Mouse (Mus musculus): ENCODE data around the gene St6galnac1.

St6galnac1 gene

DNA sequence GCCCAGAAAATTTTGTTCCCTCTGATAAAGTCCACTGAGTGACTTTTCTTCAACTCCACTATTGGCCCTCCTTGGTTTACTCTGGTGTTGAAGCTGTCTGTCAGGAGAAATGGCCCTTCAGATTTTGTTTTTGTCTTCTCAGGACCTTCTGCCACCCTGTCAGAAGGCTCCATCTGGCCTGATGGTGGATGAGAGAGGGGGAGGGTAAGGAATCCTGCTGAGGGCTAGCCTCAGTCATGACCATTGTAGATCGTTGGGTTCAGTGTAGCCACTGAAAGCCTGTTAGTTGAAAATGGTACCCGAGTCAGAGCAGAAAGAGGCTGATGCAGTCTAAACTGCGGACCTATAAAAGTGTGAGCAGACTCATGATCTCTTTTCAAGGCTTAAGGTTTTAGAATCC lies 49.2 kb downstream of the St6galnac1 start:
- no peak for DNase-seq (ENCODE audit: low spot score in 2 of 2)

DNA sequence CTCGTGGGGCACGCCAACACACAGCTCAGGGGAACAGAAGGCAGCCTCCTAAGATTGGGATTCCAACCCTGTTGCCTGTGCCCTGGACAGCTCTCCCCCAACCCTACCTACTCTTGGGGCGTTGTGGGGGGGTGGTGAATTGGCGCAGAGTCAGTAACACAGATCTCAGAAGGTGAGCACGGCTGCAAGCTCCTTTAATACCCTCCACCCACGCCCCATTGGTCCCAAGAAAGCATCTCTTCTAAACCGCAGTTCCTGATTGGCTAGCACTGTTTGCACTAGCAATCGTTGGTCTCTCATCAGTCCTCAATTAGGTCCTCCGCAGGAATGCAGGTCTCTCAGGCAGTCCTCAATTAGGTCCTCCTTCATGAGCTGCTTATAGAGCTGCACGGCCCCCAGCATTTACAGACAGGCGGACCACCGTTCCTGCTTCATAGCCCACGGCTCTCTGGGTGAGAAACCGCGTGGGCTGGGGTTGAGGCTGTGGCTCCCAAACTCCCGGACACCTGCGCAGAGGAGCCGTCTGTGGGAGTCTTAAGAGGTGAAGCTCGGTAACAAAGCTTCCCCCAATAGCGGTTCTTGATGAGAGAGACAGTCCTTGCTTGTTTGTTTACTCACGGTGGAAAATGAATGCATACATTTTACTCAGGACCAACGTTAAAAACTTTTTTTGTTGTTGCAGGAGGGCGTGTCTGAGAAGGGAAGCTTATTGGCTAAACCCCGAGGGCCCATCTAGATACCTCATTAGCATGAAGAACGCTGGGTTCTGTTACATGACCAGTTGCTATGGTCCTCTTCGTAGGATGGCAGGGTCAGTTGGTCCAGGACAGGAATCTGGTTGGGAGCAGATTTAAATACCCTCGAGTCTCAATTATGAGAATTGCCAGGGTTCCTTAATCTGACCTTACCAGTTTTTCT lies 50.0 kb downstream of the St6galnac1 start:
- DNase-seq (ENCODE audit: low spot score in 2 of 2): no peak

- no peak for DNase-seq (ENCODE audit: low spot score in 2 of 2)
Observed at GRCm38 (mm10) chr11:116723064-116723463, 52.2 kb downstream of the St6galnac1 start.

GRCm38 (mm10) chr11:116721548-116722271 lies 53.6 kb downstream of the St6galnac1 start:
- DNase-seq (ENCODE audit: low spot score in 2 of 2): peak in 1 of 2 experiments; percentile 26

GRCm38 (mm10) chr11:116720319-116720865 lies 54.9 kb downstream of the St6galnac1 start:
- no peak for DNase-seq (ENCODE audit: low spot score in 2 of 2)
